Mouse (Mus musculus) liver, adult 2 months (tissue): ENCODE measurements around the gene Plekha4.

ENCODE experiments used
- CTCF ChIP-seq: fragments of 200-500 bp; IDR thresholded peaks from 2 replicates; pipeline ENCODE4 v1.5.1; 2011; ENCODE audit warnings: low read depth, low read length, control low read depth
- POLR2A ChIP-seq: fragments of 200-500 bp; IDR thresholded peaks from 2 replicates; pipeline ENCODE4 v1.6.1; 2011; ENCODE audit warnings: low read length, control low read depth; ENCODE audit not compliant: insufficient read depth; ENCODE audit errors: extremely low read depth

GRCm38 (mm10) chr7:45530643-45531042 is 4.5 kb downstream of the Plekha4 start:
- TF ChIP-seq CTCF (no peak), POLR2A (no peak)
